Mouse (Mus musculus): ENCODE data around the gene Dis3l.

DNA sequence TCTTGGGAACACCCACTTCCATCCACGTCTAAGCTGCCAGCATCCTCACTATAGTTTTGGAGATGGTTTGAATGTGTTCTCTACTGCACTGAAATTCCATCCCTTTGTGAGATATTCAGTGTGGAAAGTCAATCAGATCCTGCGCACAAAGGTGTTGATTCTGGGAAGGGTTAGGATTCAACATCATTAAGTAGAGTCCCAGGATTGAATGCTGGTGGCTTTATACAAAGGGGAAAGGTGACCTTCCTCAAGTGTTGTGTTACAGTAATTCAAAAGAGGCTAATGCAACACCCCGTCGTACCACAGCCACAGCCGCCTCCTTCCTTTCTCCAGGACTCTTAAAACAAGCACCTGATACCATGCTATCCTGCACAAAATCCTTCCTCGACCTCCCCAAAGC lies 5.3 kb downstream of the Dis3l start:
- TF ChIP-seq CTCF (IDR thresholded peaks at IDR 0.05; ENCODE audit: insufficient read depth, low read length), result no peak
- no peak for TF ChIP-seq POLR2A (IDR thresholded peaks at IDR 0.05; ENCODE audit: borderline replicate concordance, extremely low read depth, low read depth, low read length)

Data from lung, adult 2 months (tissue).